Mouse (Mus musculus): ENCODE measurements around the gene Ptcra. TPM values are rescaled to one million over a fixed set of nuclear protein-coding genes. Genes with fewer than 3 reads are reported as not detected.

Gene Ptcra
- polyA plus RNA-seq, 1 experiment from 2014 or later: 0.21 TPM

- Histone ChIP-seq H3K9me3 (replicated peaks) (no peaks in the 10 kb centered on the region), H3K9ac (no peak overlapping the region), H3K36me3 (ENCODE audit: poor library complexity, severe bottlenecking) (peaks cover 41% of the 10 kb centered on the region), H3K4me1 (peaks cover 23% of the 10 kb centered on the region), H3K27me3 (no peaks in the 10 kb centered on the region), H3K4me3 (no peak overlapping the region), H3K27ac (no peak overlapping the region), H3K4me2 (no peak overlapping the region)
- WGBS: 91% methylated on average over 9 of the region's 9 CpGs
- ATAC-seq: no peak
Measured at GRCm38 (mm10) chr17:46713849-46714248, 49.7 kb downstream of the Ptcra start.

- no peaks in the 10 kb centered on the region for H3K27me3 ChIP-seq
- peak overlapping the region; percentile 97 for H3K4me2 ChIP-seq
- 75% methylated on average over 7 of the region's 7 CpGs for WGBS
- H3K9ac ChIP-seq: peak overlapping the region; percentile 91
- H3K4me3 ChIP-seq: peak overlapping the region; percentile 91
- no peaks in the 10 kb centered on the region for H3K9me3 ChIP-seq (replicated peaks)
- H3K4me1 ChIP-seq: peaks cover 23% of the 10 kb centered on the region
- no peak overlapping the region for H3K27ac ChIP-seq
- H3K36me3 ChIP-seq (ENCODE audit: poor library complexity, severe bottlenecking): peaks cover 41% of the 10 kb centered on the region
- no peak for ATAC-seq
Measured at GRCm38 (mm10) chr17:46712442-46712841, 51.1 kb downstream of the Ptcra start.

- H3K9me3 ChIP-seq (replicated peaks): no peaks in the 10 kb centered on the region
- peak overlapping the region; percentile 97 for H3K4me2 ChIP-seq
- peak overlapping the region; percentile 91 for H3K9ac ChIP-seq
- peaks cover 23% of the 10 kb centered on the region for H3K4me1 ChIP-seq
- H3K36me3 ChIP-seq (ENCODE audit: poor library complexity, severe bottlenecking): peaks cover 36% of the 10 kb centered on the region
- under 1% methylated on average over 76 of the region's 76 CpGs for WGBS
- peak overlapping the region; percentile 55 for H3K27ac ChIP-seq
- H3K27me3 ChIP-seq: no peaks in the 10 kb centered on the region
- ATAC-seq: no peak; the same call in 1 of the 2 replicates
- H3K4me3 ChIP-seq: peak overlapping the region; percentile 91
Measured at GRCm38 (mm10) chr17:46711612-46712271, 51.8 kb downstream of the Ptcra start.

- 9% methylated on average over 34 of the region's 36 CpGs for WGBS
- Histone ChIP-seq H3K9me3 (replicated peaks) (no peaks in the 10 kb centered on the region), H3K36me3 (ENCODE audit: poor library complexity, severe bottlenecking) (peaks cover 30% of the 10 kb centered on the region), H3K27me3 (no peaks in the 10 kb centered on the region), H3K4me2 (peak within 1 kb of the TSS; percentile 97), H3K4me3 (peak within 1 kb of the TSS; percentile 91), H3K4me1 (peaks cover 23% of the 10 kb centered on the region), H3K9ac (peak within 1 kb of the TSS; percentile 91), H3K27ac (peak within 1 kb of the TSS; percentile 55)
- ATAC-seq: peak; percentile 94
Measured at GRCm38 (mm10) chr17:46710959-46711597, 52.4 kb downstream of the Ptcra start, which contains the start of gene Pex6. Gene Pex6, plus strand, starts transcription at chr17:46711463.

- Histone ChIP-seq H3K9me3 (replicated peaks) (no peaks in the 10 kb centered on the region), H3K27ac (no peak overlapping the region), H3K4me3 (no peak overlapping the region), H3K4me2 (no peak overlapping the region), H3K27me3 (no peaks in the 10 kb centered on the region), H3K36me3 (ENCODE audit: poor library complexity, severe bottlenecking) (0 out of 2 replicates have a peak, but pooled peaks cover 1% of the 10 kb centered on the region), H3K9ac (no peak overlapping the region), H3K4me1 (peaks cover 35% of the 10 kb centered on the region)
- ATAC-seq: no peak
- 93% methylated on average over 14 of the region's 14 CpGs for WGBS
Measured at GRCm38 (mm10) chr17:46706375-46707089, 57.0 kb downstream of the Ptcra start.

Other genes with a start within 250 kb of the Ptcra start
- gene Cul9, start 217.3 kb downstream of the Ptcra start, polyA plus RNA-seq (2015; fragmentation: Nextera tagmentation; extraction: Ambion mirVana): 9.8 and 12.4 TPM in 2 replicates
- gene Srf, start 207.5 kb downstream of the Ptcra start, polyA plus RNA-seq (2015; fragmentation: Nextera tagmentation; extraction: Ambion mirVana): 4.2 and 4.4 TPM in 2 replicates
- gene Ptk7, start 134.2 kb downstream of the Ptcra start, polyA plus RNA-seq (2015; fragmentation: Nextera tagmentation; extraction: Ambion mirVana): 32.5 and 35.3 TPM in 2 replicates
- gene Klc4, start 117.7 kb downstream of the Ptcra start, polyA plus RNA-seq (2015; fragmentation: Nextera tagmentation; extraction: Ambion mirVana): 44.3 and 47.7 TPM in 2 replicates
- 89.0 and 97.3 TPM in 2 replicates for gene Mrpl2, start 117.5 kb downstream of the Ptcra start, polyA plus RNA-seq (2015; fragmentation: Nextera tagmentation; extraction: Ambion mirVana)
- gene Cul7, start 113.4 kb downstream of the Ptcra start, polyA plus RNA-seq (2015; fragmentation: Nextera tagmentation; extraction: Ambion mirVana): 33.5 and 39.0 TPM in 2 replicates
- gene Rrp36, start 89.4 kb downstream of the Ptcra start, polyA plus RNA-seq (2015; fragmentation: Nextera tagmentation; extraction: Ambion mirVana): 54.5 and 59.7 TPM in 2 replicates
- gene Mea1, start 84.9 kb downstream of the Ptcra start, polyA plus RNA-seq (2015; fragmentation: Nextera tagmentation; extraction: Ambion mirVana): 196 and 208 TPM in 2 replicates
- 145 and 147 TPM in 2 replicates for gene Klhdc3, start 82.8 kb downstream of the Ptcra start, polyA plus RNA-seq (2015; fragmentation: Nextera tagmentation; extraction: Ambion mirVana)
- gene Ppp2r5d, start 58.6 kb downstream of the Ptcra start, polyA plus RNA-seq (2015; fragmentation: Nextera tagmentation; extraction: Ambion mirVana): 85.4 and 103 TPM in 2 replicates
- gene Pex6, start 52.2 kb downstream of the Ptcra start, polyA plus RNA-seq (2015; fragmentation: Nextera tagmentation; extraction: Ambion mirVana): 18.9 and 21.3 TPM in 2 replicates
- 0.52 and 0.58 TPM in 2 replicates for gene Gnmt, start 34.5 kb downstream of the Ptcra start, polyA plus RNA-seq (2015; fragmentation: Nextera tagmentation; extraction: Ambion mirVana)
- 56.2 and 60.0 TPM in 2 replicates for gene Cnpy3, start 11.5 kb downstream of the Ptcra start, polyA plus RNA-seq (2015; fragmentation: Nextera tagmentation; extraction: Ambion mirVana)
- 64.2 and 69.0 TPM in 2 replicates for gene 2310039H08Rik, start 8.9 kb upstream of the Ptcra start, polyA plus RNA-seq (2015; fragmentation: Nextera tagmentation; extraction: Ambion mirVana)
- 142 and 143 TPM in 2 replicates for gene Rpl7l1, start 19.0 kb upstream of the Ptcra start, polyA plus RNA-seq (2015; fragmentation: Nextera tagmentation; extraction: Ambion mirVana)
- gene Bicral, start 94.8 kb upstream of the Ptcra start, polyA plus RNA-seq (2015; fragmentation: Nextera tagmentation; extraction: Ambion mirVana): 5.2 and 5.8 TPM in 2 replicates
- 51.3 and 53.5 TPM in 2 replicates for gene Tbcc, start 127.0 kb upstream of the Ptcra start, polyA plus RNA-seq (2015; fragmentation: Nextera tagmentation; extraction: Ambion mirVana)
- gene Prph2, start 146.7 kb upstream of the Ptcra start, polyA plus RNA-seq (2015; fragmentation: Nextera tagmentation; extraction: Ambion mirVana): not detected in 2 replicates
- 11.8 and 13.7 TPM in 2 replicates for gene Ubr2, start 246.8 kb upstream of the Ptcra start, polyA plus RNA-seq (2015; fragmentation: Nextera tagmentation; extraction: Ambion mirVana)

Data from forebrain, embryonic 13.5 days (tissue).